10 mouse cellular contexts compared by ENCODE assay signal in the genomic region with DNA sequence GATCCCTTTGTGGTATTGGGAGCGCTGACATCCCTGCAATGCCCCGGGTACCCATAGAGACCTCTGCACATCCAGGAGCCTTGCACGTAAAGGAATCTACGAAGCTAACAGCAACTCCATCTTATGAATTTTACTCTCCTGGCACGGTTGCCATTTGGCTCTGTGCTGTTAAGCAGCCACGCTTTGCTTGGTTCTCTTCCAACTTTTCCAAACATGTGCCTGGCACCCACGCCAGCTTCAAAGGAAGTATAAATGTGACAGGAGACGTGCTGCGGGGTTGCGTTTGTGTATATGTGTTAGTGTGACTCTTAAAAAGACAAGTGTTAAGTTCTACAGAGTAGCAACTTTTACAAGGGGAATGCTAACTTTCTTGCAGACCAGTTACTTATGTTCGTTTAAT. TPM values are rescaled to one million over a fixed set of nuclear protein-coding genes. Genes with fewer than 3 reads are reported as not detected.
DNase-seq lines count a peak whose midpoint lies in the region; ATAC-seq lines count a peak whose summit lies in the region.
"Had no signal": no experiment of that assay in that cellular context is flagged by ENCODE, and none has a peak within 500 bp of the region (broad histone marks: within the 10 kb centered on the region; RNA-seq: fewer than 3 reads in every experiment).

No protein-coding gene starts in this region.

- no peaks in the 10 kb centered on the region for H3K27me3 ChIP-seq in hindbrain, embryonic 15.5 days
- H3K27me3 ChIP-seq in hindbrain, embryonic 13.5 days: peaks cover 36% of the 10 kb centered on the region

- H3K9ac ChIP-seq in hindbrain, embryonic 15.5 days: no peak overlapping the region; the same call in 1 of the 2 replicates
- no peak overlapping the region for H3K9ac ChIP-seq in hindbrain, embryonic 13.5 days
- H3K9ac ChIP-seq: liver, embryonic 14.5 days had no signal

- DNase-seq in layer of hippocampus, postnatal 14 days (ENCODE audit: low spot score in 2 of 2): peak; percentile 19 to 33
- peak; percentile 68 for DNase-seq in right cerebral cortex, adult 18-20 months
- DNase-seq in urinary bladder, postnatal 25 days (ENCODE audit: low spot score): no peak
- no peak for DNase-seq in kidney, postnatal 36 days

- no peak overlapping the region for H3K27ac ChIP-seq in hindbrain, embryonic 15.5 days (replicated peaks)
- H3K27ac ChIP-seq in hindbrain, embryonic 13.5 days: no peak overlapping the region
- H3K27ac ChIP-seq: liver, embryonic 14.5 days; stomach, embryonic 15.5 days had no signal

- H3K4me1 ChIP-seq in hindbrain, embryonic 15.5 days (replicated peaks): peaks cover 7% of the 10 kb centered on the region; the same call in 1 of the 2 replicates
- peaks cover 13% of the 10 kb centered on the region for H3K4me1 ChIP-seq in hindbrain, embryonic 13.5 days (replicated peaks)

- 73% methylated on average over 11 of the region's 11 CpGs for WGBS in hindbrain, embryonic 15.5 days
- WGBS in hindbrain, embryonic 13.5 days: 90% methylated on average over 11 of the region's 11 CpGs

- no peak for ATAC-seq in hindbrain, embryonic 15.5 days (ENCODE audit: low FRiP score, low read depth)
- ATAC-seq in hindbrain, embryonic 13.5 days (ENCODE audit: low FRiP score): no peak
- peak; percentile 38 for ATAC-seq in frontal cortex, adult (ENCODE audit: low TSS enrichment)
- ATAC-seq in megakaryocyte progenitor cell, adult 5-6 weeks (replicated peaks; ENCODE audit: poor library complexity): no peak

- H3K36me3 ChIP-seq in hindbrain, embryonic 15.5 days: no peaks in the 10 kb centered on the region
- H3K36me3 ChIP-seq in hindbrain, embryonic 13.5 days: no peaks in the 10 kb centered on the region
- H3K36me3 ChIP-seq: stomach, embryonic 15.5 days had no signal

- no peaks in the 10 kb centered on the region for H3K9me3 ChIP-seq in hindbrain, embryonic 15.5 days
- no peaks in the 10 kb centered on the region for H3K9me3 ChIP-seq in hindbrain, embryonic 13.5 days
- H3K9me3 ChIP-seq: stomach, embryonic 15.5 days had no signal

- H3K4me2 ChIP-seq in hindbrain, embryonic 15.5 days: peak overlapping the region; percentile 92
- H3K4me2 ChIP-seq in hindbrain, embryonic 13.5 days: no peak overlapping the region

- peak overlapping the region; percentile 54 for H3K4me3 ChIP-seq in hindbrain, embryonic 15.5 days
- H3K4me3 ChIP-seq in hindbrain, embryonic 13.5 days: no peak overlapping the region

RNA-seq across cellular contexts. Expression of gene Stac, which starts 1.0 kb away (rescaled TPM):
- 10.0 and 10.9 TPM in 2 replicates for polyA plus RNA-seq in hindbrain, embryonic 15.5 days (2015; fragmentation: Nextera tagmentation; extraction: Ambion mirVana)
- polyA plus RNA-seq in hindbrain, embryonic 13.5 days (2015; fragmentation: Nextera tagmentation; extraction: Ambion mirVana): 3.7 and 4.8 TPM in 2 replicates
- total RNA-seq in layer of hippocampus, postnatal 14 days (2021): 1 to 10 TPM; 4.4 TPM
- not detected in 2 replicates for total RNA-seq in megakaryocyte progenitor cell, adult 5-6 weeks (2015)
- total RNA-seq in megakaryocyte progenitor cell, adult 5-6 weeks (2017): not detected in 2 replicates

Comparison
In these comparisons a context has a peak if more than half of its experiments do, and no peak if none do; other contexts are left out.
1. DNase-seq: peak in layer of hippocampus, postnatal 14 days (2 of 2) and right cerebral cortex, adult 18-20 months (single experiment); none in urinary bladder, postnatal 25 days (single experiment) and kidney, postnatal 36 days (0 of 2).
2. RNA of gene Stac, which starts 1.0 kb away (total RNA-seq): 4.4 TPM in layer of hippocampus, postnatal 14 days; not detected in megakaryocyte progenitor cell, adult 5-6 weeks; every median in the first group is over 4 times any median in the second.